13 mouse cellular contexts compared by ENCODE assay signal in genomic region chr9:79919750-79920539, GRCm38 (mm10).
A peak's percentile ranks its signal among the peaks of the same experiment; 100 is the strongest.
DNase-seq lines count a peak whose midpoint lies in the region; ATAC-seq lines count a peak whose summit lies in the region.
"Had no signal": no experiment of that assay in that cellular context is flagged by ENCODE, and none has a peak within 500 bp of the region (broad histone marks: within the 10 kb centered on the region; RNA-seq: fewer than 3 reads in every experiment).

No protein-coding gene starts in this region.

- ATAC-seq in embryonic facial prominence, embryonic 14.5 days (ENCODE audit: low read depth) = peak; percentile 19; the same call in 1 of the 2 replicates
- ATAC-seq in midbrain, embryonic 13.5 days = no peak
- no peak for ATAC-seq in kidney, embryonic 15.5 days (replicated peaks; ENCODE audit: low FRiP score)
- ATAC-seq: hindbrain, embryonic 16.5 days had no signal

- 72% methylated on average over 9 of the region's 9 CpGs for WGBS in embryonic facial prominence, embryonic 14.5 days
- 76% methylated on average over 9 of the region's 9 CpGs for WGBS in embryonic facial prominence, embryonic 10.5 days
- WGBS in midbrain, embryonic 10.5 days = 80% methylated on average over 9 of the region's 9 CpGs
- WGBS in midbrain, embryonic 13.5 days = 69% methylated on average over 9 of the region's 9 CpGs
- WGBS in kidney, embryonic 15.5 days = 45% methylated on average over 9 of the region's 9 CpGs

- no peak overlapping the region for H3K9ac ChIP-seq in embryonic facial prominence, embryonic 14.5 days (ENCODE audit: low read depth, low read length)
- no peak overlapping the region for H3K9ac ChIP-seq in midbrain, embryonic 13.5 days (replicated peaks)
- H3K9ac ChIP-seq in kidney, embryonic 15.5 days = no peak overlapping the region
- H3K9ac ChIP-seq: neural tube, embryonic 13.5 days had no signal

- H3K27ac ChIP-seq in embryonic facial prominence, embryonic 14.5 days (replicated peaks; ENCODE audit: low read depth, low read length) = no peak overlapping the region
- H3K27ac ChIP-seq in embryonic facial prominence, embryonic 10.5 days (replicated peaks) = no peak overlapping the region; the same call in 1 of the 2 replicates
- H3K27ac ChIP-seq in midbrain, embryonic 10.5 days (replicated peaks) = 0 out of 2 replicates have a peak overlapping the region, but pooled peaks have one; percentile 23
- H3K27ac ChIP-seq in midbrain, embryonic 13.5 days = no peak overlapping the region
- H3K27ac ChIP-seq in kidney, embryonic 15.5 days = no peak overlapping the region
- H3K27ac ChIP-seq: neural tube, embryonic 13.5 days had no signal

- intact Hi-C loops in gastrocnemius, postnatal 14 days (cut with DNase I; ENCODE audit: low total_unique reads) = no loop called here

- H3K27me3 ChIP-seq in embryonic facial prominence, embryonic 14.5 days (replicated peaks; ENCODE audit: control insufficient read depth, insufficient read depth, low read length) = no peaks in the 10 kb centered on the region
- no peaks in the 10 kb centered on the region for H3K27me3 ChIP-seq in embryonic facial prominence, embryonic 10.5 days (replicated peaks; ENCODE audit: low read depth, poor library complexity, severe bottlenecking)
- H3K27me3 ChIP-seq in midbrain, embryonic 10.5 days (ENCODE audit: low read depth, poor library complexity, severe bottlenecking) = no peaks in the 10 kb centered on the region
- H3K27me3 ChIP-seq in midbrain, embryonic 13.5 days = no peaks in the 10 kb centered on the region
- H3K27me3 ChIP-seq in kidney, embryonic 15.5 days = no peaks in the 10 kb centered on the region
- H3K27me3 ChIP-seq: neural tube, embryonic 13.5 days had no signal

- no peaks in the 10 kb centered on the region for H3K9me3 ChIP-seq in embryonic facial prominence, embryonic 14.5 days (ENCODE audit: control insufficient read depth, low read length)
- H3K9me3 ChIP-seq in embryonic facial prominence, embryonic 10.5 days = no peaks in the 10 kb centered on the region
- H3K9me3 ChIP-seq in midbrain, embryonic 10.5 days (replicated peaks) = no peaks in the 10 kb centered on the region
- H3K9me3 ChIP-seq in midbrain, embryonic 13.5 days = no peaks in the 10 kb centered on the region
- H3K9me3 ChIP-seq in kidney, embryonic 15.5 days (replicated peaks) = no peaks in the 10 kb centered on the region
- H3K9me3 ChIP-seq: neural tube, embryonic 13.5 days had no signal

- H3K4me2 ChIP-seq in embryonic facial prominence, embryonic 14.5 days (ENCODE audit: low read depth, low read length) = no peak overlapping the region
- H3K4me2 ChIP-seq in midbrain, embryonic 13.5 days (replicated peaks) = no peak overlapping the region
- H3K4me2 ChIP-seq in kidney, embryonic 15.5 days = no peak overlapping the region
- H3K4me2 ChIP-seq: neural tube, embryonic 13.5 days had no signal

- H3K4me1 ChIP-seq in embryonic facial prominence, embryonic 14.5 days (ENCODE audit: control insufficient read depth, insufficient read depth, low read length) = peaks cover 11% of the 10 kb centered on the region
- peaks cover 27% of the 10 kb centered on the region for H3K4me1 ChIP-seq in embryonic facial prominence, embryonic 10.5 days
- peaks cover 26% of the 10 kb centered on the region for H3K4me1 ChIP-seq in midbrain, embryonic 10.5 days
- peaks cover 15% of the 10 kb centered on the region; the same call in 1 of the 2 replicates for H3K4me1 ChIP-seq in midbrain, embryonic 13.5 days (replicated peaks)
- peaks cover 21% of the 10 kb centered on the region for H3K4me1 ChIP-seq in kidney, embryonic 15.5 days

- no peak for DNase-seq in embryonic facial prominence, embryonic 14.5 days (ENCODE audit: low spot score)
- DNase-seq in embryonic facial prominence, embryonic 10.5 days (ENCODE audit: low spot score) = no peak
- DNase-seq in midbrain, embryonic 10.5 days (ENCODE audit: low spot score) = no peak
- peak; percentile 62 for DNase-seq in heart, postnatal 4 days
- no peak for DNase-seq in gastrocnemius, postnatal 14 days
- no peak for DNase-seq in layer of hippocampus, adult 11-12 months (ENCODE audit: low spot score)
- DNase-seq: adrenal gland, postnatal 14 days; cerebellum, postnatal 14 days; spleen, adult 18-20 months had no signal

- no peak overlapping the region for H3K4me3 ChIP-seq in embryonic facial prominence, embryonic 14.5 days (ENCODE audit: low read depth, low read length)
- no peak overlapping the region for H3K4me3 ChIP-seq in embryonic facial prominence, embryonic 10.5 days
- no peak overlapping the region for H3K4me3 ChIP-seq in midbrain, embryonic 10.5 days
- no peak overlapping the region for H3K4me3 ChIP-seq in midbrain, embryonic 13.5 days (replicated peaks)
- no peak overlapping the region for H3K4me3 ChIP-seq in kidney, embryonic 15.5 days (replicated peaks)
- H3K4me3 ChIP-seq: neural tube, embryonic 13.5 days had no signal

- H3K36me3 ChIP-seq in embryonic facial prominence, embryonic 14.5 days (ENCODE audit: control insufficient read depth, insufficient read depth, low read length) = no peaks in the 10 kb centered on the region
- no peaks in the 10 kb centered on the region for H3K36me3 ChIP-seq in embryonic facial prominence, embryonic 10.5 days (replicated peaks)
- H3K36me3 ChIP-seq in midbrain, embryonic 10.5 days = no peaks in the 10 kb centered on the region
- H3K36me3 ChIP-seq in midbrain, embryonic 13.5 days = no peaks in the 10 kb centered on the region
- no peaks in the 10 kb centered on the region for H3K36me3 ChIP-seq in kidney, embryonic 15.5 days
- H3K36me3 ChIP-seq: neural tube, embryonic 13.5 days had no signal
